ENCODE assay signal across 8 mouse cellular contexts in genomic region chr7:100537519-100537902, GRCm38 (mm10). TPM values are rescaled to one million over a fixed set of nuclear protein-coding genes. Genes with fewer than 3 reads are reported as not detected.
DNase-seq lines count a peak whose midpoint lies in the region; ATAC-seq and TF ChIP-seq lines count a peak whose summit lies in the region.

No protein-coding gene starts in this region.

- WGBS in heart, embryonic 11.5 days (ENCODE audit: insufficient replicate concordance) = 30% methylated on average over 7 of the region's 7 CpGs
- 32% methylated on average over 7 of the region's 7 CpGs for WGBS in forebrain, embryonic 16.5 days
- WGBS in liver, embryonic 16.5 days (ENCODE audit: insufficient replicate concordance) = 25% methylated on average over 7 of the region's 7 CpGs

- H3K27ac ChIP-seq in heart, embryonic 11.5 days (ENCODE audit: low read depth, low read length) = peak overlapping the region; percentile 73; the same call in 1 of the 2 replicates
- H3K27ac ChIP-seq in forebrain, embryonic 16.5 days (ENCODE audit: low read length) = no peak overlapping the region; the same call in 1 of the 2 replicates
- H3K27ac ChIP-seq in liver, embryonic 16.5 days (ENCODE audit: low read length) = peak overlapping the region; percentile 82

- ATAC-seq in heart, embryonic 11.5 days (replicated peaks; ENCODE audit: insufficient number of reproducible peaks, low FRiP score, low TSS enrichment) = no peak
- no peak for ATAC-seq in forebrain, embryonic 16.5 days
- ATAC-seq in liver, embryonic 16.5 days (ENCODE audit: low read depth) = no peak

- peak overlapping the region; percentile 78 for H3K4me3 ChIP-seq in heart, embryonic 11.5 days (ENCODE audit: low read depth, low read length)
- H3K4me3 ChIP-seq in E14TG2a.4 (replicated peaks; ENCODE audit: low read length) = peak overlapping the region; percentile 82
- H3K4me3 ChIP-seq in forebrain, embryonic 16.5 days (replicated peaks; ENCODE audit: low read length) = peak overlapping the region; percentile 61
- H3K4me3 ChIP-seq in liver, embryonic 16.5 days (ENCODE audit: low read depth, low read length) = peak overlapping the region; percentile 93

- no peaks in the 10 kb centered on the region for H3K9me3 ChIP-seq in heart, embryonic 11.5 days (replicated peaks; ENCODE audit: control insufficient read depth, low read length)
- no peaks in the 10 kb centered on the region for H3K9me3 ChIP-seq in E14TG2a.4 (ENCODE audit: low read length)
- no peaks in the 10 kb centered on the region for H3K9me3 ChIP-seq in forebrain, embryonic 16.5 days (ENCODE audit: control insufficient read depth, low read length)
- H3K9me3 ChIP-seq in liver, embryonic 16.5 days (replicated peaks; ENCODE audit: control insufficient read depth, low read length) = no peaks in the 10 kb centered on the region

- peak overlapping the region; percentile 81 for H3K4me2 ChIP-seq in heart, embryonic 11.5 days
- H3K4me2 ChIP-seq in forebrain, embryonic 16.5 days (ENCODE audit: low read length) = peak overlapping the region; percentile 72
- H3K4me2 ChIP-seq in liver, embryonic 16.5 days (ENCODE audit: low read depth, low read length) = peak overlapping the region; percentile 79

- H3K27me3 ChIP-seq in heart, embryonic 11.5 days (ENCODE audit: control insufficient read depth, insufficient read depth, low read length) = no peaks in the 10 kb centered on the region
- no peaks in the 10 kb centered on the region for H3K27me3 ChIP-seq in E14TG2a.4 (ENCODE audit: insufficient read depth, low read length)
- H3K27me3 ChIP-seq in forebrain, embryonic 16.5 days (replicated peaks; ENCODE audit: control insufficient read depth, insufficient read depth, low read length) = no peaks in the 10 kb centered on the region
- no peaks in the 10 kb centered on the region for H3K27me3 ChIP-seq in liver, embryonic 16.5 days (ENCODE audit: control insufficient read depth, insufficient read depth, low read depth, low read length)

- H3K4me1 ChIP-seq in heart, embryonic 11.5 days (ENCODE audit: control insufficient read depth, insufficient read depth, low read length) = peaks cover 9% of the 10 kb centered on the region; the same call in 1 of the 2 replicates
- peaks cover 41% of the 10 kb centered on the region for H3K4me1 ChIP-seq in E14TG2a.4 (replicated peaks; ENCODE audit: low read depth, low read length)
- peaks cover 10% of the 10 kb centered on the region for H3K4me1 ChIP-seq in forebrain, embryonic 16.5 days (replicated peaks; ENCODE audit: control insufficient read depth, insufficient read depth, low read length)
- H3K4me1 ChIP-seq in liver, embryonic 16.5 days (ENCODE audit: control insufficient read depth, low read depth, low read length) = peaks cover 8% of the 10 kb centered on the region

- no peak for TF ChIP-seq CTCF in E14TG2a.4 (conservative IDR thresholded peaks at IDR 0.05; ENCODE audit: low read length)

- intact Hi-C loops in left cerebral cortex, postnatal 14 days (cut with DNase I) = loop anchor here (10.0 kb wide), 1 partner anchor 47 kb away; no protein-coding TSS in a partner anchor

- H3K9ac ChIP-seq in heart, embryonic 11.5 days (ENCODE audit: low read depth, low read length) = peak overlapping the region; percentile 87
- peak overlapping the region; percentile 69 for H3K9ac ChIP-seq in forebrain, embryonic 16.5 days (replicated peaks; ENCODE audit: low read depth, low read length)
- peak overlapping the region; percentile 86 for H3K9ac ChIP-seq in liver, embryonic 16.5 days (ENCODE audit: low read depth, low read length)

- H3K36me3 ChIP-seq in heart, embryonic 11.5 days (ENCODE audit: control insufficient read depth, insufficient read depth, low read length) = peaks cover 12% of the 10 kb centered on the region
- peaks cover 22% of the 10 kb centered on the region for H3K36me3 ChIP-seq in E14TG2a.4 (ENCODE audit: insufficient read depth, low read length)
- peaks cover 12% of the 10 kb centered on the region for H3K36me3 ChIP-seq in forebrain, embryonic 16.5 days (ENCODE audit: control insufficient read depth, insufficient read depth)
- H3K36me3 ChIP-seq in liver, embryonic 16.5 days (ENCODE audit: control insufficient read depth, insufficient read depth) = peaks cover 9% of the 10 kb centered on the region; the same call in 1 of the 2 replicates

- no peak for DNase-seq in heart, adult 18-20 months
- DNase-seq in B cell, adult 2 months = no peak
- no peak for DNase-seq in left cerebral cortex, postnatal 14 days (ENCODE audit: low spot score in 2 of 2)
- DNase-seq in left cerebral cortex, adult 9 months (ENCODE audit: low spot score in 2 of 2) = no peak

RNA-seq across cellular contexts. Expression of gene Coa4, which starts 0.6 kb away (rescaled TPM):
- 24.4 and 27.0 TPM in 2 replicates for polyA plus RNA-seq in heart, embryonic 11.5 days (2014; fragmentation: Nextera tagmentation; extraction: Ambion mirVana)
- 10 to 100 TPM; 16.2 to 17.6 TPM for total RNA-seq in heart, adult 18-20 months (2021)
- 10.1 and 12.3 TPM in 2 replicates for polyA plus RNA-seq in forebrain, embryonic 16.5 days (2015; fragmentation: Nextera tagmentation; extraction: Ambion mirVana)
- polyA plus RNA-seq in liver, embryonic 16.5 days (2015; fragmentation: Nextera tagmentation; extraction: Ambion mirVana) = 10.7 and 13.1 TPM in 2 replicates
- total RNA-seq in left cerebral cortex, postnatal 14 days (2021) = 10 to 100 TPM in 1 of 2 experiments, 1 to 10 TPM in 1; 9.4 to 10.6 TPM

RNA-seq across cellular contexts. Expression of gene Dnajb13, which starts 22.8 kb away (rescaled TPM):
- 0.19 and 0.21 TPM in 2 replicates for polyA plus RNA-seq in heart, embryonic 11.5 days (2014; fragmentation: Nextera tagmentation; extraction: Ambion mirVana)
- total RNA-seq in heart, adult 18-20 months (2021) = under 1 TPM in 1 of 2 experiments, not detected in 1; 0.18 TPM
- polyA plus RNA-seq in forebrain, embryonic 16.5 days (2015; fragmentation: Nextera tagmentation; extraction: Ambion mirVana) = 3.0 and 3.3 TPM in 2 replicates
- 3.0 and 4.4 TPM in 2 replicates for polyA plus RNA-seq in liver, embryonic 16.5 days (2015; fragmentation: Nextera tagmentation; extraction: Ambion mirVana)
- under 1 TPM; 0.36 to 0.66 TPM for total RNA-seq in left cerebral cortex, postnatal 14 days (2021)

RNA-seq across cellular contexts. Expression of gene Ucp2, which starts 44.4 kb away (rescaled TPM):
- 216 and 245 TPM in 2 replicates for polyA plus RNA-seq in heart, embryonic 11.5 days (2014; fragmentation: Nextera tagmentation; extraction: Ambion mirVana)
- 100 to 1,000 TPM; 255 to 377 TPM for total RNA-seq in heart, adult 18-20 months (2021)
- 42.3 and 49.6 TPM in 2 replicates for polyA plus RNA-seq in forebrain, embryonic 16.5 days (2015; fragmentation: Nextera tagmentation; extraction: Ambion mirVana)
- polyA plus RNA-seq in liver, embryonic 16.5 days (2015; fragmentation: Nextera tagmentation; extraction: Ambion mirVana) = 722 and 766 TPM in 2 replicates
- total RNA-seq in left cerebral cortex, postnatal 14 days (2021) = 10 to 100 TPM; 67.7 to 85.6 TPM
